Mouse (Mus musculus) mature B cell (primary cell): ENCODE data around the gene Gstp3.
"Not testable (repeated sequence)": the region's sequence is repeated elsewhere in the genome, so short reads cannot be mapped to it uniquely, and the experiment has no call there.

Source experiments
- in situ Hi-C: fragments of 300-500 bp; cut with MboI; formaldehyde crosslinking; loops from 2 replicates; pipeline ENCODE4 v1.14.3; 2019

The Gstp3 gene

DNA sequence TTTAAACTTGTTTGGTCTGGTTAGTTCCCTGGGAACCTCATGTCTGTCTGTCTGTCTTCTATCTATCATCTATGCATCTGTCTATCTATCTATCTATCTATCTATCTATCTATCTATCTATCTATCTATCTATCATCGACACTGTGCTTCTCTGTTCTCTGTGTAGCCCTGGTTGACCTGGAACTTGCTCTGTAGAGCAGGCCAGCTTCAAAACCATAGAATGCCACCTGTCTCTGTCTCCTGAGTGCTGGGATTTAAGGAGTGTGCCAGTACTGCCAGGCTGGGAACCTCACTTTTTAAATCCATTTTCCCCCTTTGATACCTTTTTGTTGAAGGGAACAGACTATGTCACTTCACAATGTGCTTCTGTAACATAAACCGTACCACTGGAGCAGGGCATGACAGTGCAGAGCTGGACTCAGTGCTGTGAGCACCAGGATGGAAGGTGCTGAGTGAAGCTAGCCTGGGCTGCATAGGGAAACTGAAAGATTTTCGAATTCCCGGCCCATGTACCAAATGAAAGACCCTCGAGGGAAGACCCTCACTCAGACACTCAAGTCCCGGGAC, 1.6 kb upstream of the Gstp3 start:
- in situ Hi-C loops, result no loop called here

DNA sequence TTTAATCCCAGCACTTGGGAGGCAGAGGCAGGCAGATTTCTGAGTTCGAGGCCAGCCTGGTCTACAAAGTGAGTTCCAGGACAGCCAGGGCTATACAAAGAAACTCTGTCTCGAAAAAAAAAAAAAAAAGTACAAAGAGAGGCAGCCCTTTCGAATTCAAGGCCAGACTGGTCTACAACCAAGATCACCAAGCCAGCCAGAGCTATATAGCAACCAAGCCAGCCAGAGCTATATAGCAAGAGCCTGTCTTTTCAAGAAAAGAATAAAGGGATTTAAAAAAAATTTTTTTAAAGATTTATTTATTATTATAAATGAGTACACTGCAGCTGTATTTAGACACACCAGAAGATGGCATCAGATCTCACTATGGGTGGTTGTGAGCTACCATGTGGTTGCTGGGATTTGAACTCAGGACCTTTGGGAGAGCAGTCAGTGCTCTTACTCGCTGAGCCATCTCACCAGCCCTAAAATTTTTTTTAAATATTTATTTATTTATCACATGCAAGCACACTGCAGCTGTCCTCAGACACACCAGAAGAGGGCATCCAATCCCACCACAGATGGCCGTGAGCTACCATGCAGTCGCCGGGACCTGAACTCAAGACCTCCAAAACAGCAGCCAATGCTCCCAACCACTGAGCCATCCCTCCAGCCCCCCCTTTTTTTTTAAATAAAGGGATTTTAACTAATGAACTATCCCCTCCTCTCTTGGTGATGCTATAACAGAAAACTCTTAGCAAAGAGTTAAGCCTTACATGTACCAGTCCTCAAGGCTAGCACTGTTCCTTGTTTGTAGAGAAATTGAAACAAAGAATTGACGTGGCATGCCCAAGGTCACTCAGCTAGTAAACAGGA, 902 bp upstream of the Gstp3 start:
- in situ Hi-C loops, result not testable (repeated sequence)

DNA sequence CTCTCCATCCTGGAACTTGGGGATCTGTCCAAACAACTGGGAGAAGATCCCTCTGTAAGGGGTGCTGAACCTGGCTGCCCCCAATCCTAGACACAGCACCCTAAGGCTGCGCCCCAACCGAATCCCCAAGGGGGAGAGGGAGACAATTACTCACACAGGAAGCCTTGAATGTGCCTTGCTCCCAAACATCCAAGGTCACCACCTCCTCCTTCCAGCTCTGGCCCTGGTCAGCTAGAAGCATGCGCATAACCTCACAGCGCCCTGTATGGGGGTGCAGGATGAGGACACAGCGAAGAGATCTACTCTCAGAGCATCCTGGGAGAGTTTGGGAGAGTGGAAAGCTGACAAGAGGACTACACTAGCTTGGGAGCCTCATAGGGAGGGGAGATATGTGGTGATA, 788 bp downstream of the Gstp3 start:
- in situ Hi-C loops, result no loop called here

DNA sequence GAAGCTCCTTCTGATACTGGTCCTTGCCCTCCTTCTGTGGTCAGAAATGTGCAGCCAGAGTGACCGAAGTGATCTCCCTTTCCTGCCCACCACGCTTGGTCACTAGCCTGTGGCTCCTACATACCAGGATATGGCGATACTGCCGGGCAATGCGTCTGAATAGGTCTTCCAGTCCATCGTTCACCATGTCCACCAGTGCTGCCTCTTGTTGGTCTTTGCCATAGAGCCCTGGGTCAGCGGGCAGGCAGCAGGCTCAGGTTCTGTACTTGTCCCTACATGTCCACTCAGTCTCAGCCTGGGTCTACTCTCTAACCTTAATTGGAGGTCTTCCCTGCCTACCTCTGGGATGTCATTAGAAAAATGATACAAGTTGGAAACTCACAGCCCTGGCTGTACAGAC, 1.4 kb downstream of the Gstp3 start:
- in situ Hi-C loops, result no loop called here

DNA sequence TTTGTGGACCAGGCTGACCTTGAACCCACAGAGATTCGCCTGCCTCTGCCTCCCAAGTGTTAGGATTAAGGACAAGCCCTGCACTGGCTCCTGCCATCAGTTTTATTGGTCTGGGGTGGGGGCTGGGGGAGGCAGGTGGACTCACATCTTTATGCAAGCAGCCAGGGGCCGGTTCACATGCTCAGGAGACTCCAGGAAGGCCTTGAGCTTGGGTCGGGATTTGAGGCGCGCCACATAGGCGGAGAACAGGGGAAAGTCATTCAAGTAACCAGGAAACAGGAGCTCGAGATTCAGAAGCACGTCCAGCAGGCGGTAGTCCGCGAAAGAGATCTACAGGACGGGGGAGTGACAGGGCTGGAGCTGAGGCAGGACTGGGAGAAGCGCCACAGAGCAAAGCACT, 2.0 kb downstream of the Gstp3 start:
- in situ Hi-C loops, result no loop called here

DNA sequence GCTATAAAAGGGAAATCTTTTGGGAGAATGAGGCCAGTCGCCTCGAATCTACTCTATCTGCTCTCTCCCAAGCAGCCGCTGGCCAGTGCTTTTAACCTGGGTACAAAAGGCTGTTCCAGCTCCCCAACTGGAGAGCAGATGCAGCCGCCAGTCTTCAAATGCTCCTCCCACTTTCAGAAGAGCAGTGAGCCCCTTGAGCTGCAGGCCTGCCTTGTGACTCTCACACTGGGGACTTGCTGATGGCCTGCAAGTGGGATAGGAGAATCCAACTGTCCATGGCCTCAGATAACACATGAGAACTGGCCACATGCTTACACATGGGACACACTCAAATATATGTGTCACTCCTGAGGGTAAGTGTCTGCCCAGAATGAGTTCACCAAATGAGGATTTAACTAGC, 2.6 kb downstream of the Gstp3 start:
- in situ Hi-C loops, result no loop called here

DNA sequence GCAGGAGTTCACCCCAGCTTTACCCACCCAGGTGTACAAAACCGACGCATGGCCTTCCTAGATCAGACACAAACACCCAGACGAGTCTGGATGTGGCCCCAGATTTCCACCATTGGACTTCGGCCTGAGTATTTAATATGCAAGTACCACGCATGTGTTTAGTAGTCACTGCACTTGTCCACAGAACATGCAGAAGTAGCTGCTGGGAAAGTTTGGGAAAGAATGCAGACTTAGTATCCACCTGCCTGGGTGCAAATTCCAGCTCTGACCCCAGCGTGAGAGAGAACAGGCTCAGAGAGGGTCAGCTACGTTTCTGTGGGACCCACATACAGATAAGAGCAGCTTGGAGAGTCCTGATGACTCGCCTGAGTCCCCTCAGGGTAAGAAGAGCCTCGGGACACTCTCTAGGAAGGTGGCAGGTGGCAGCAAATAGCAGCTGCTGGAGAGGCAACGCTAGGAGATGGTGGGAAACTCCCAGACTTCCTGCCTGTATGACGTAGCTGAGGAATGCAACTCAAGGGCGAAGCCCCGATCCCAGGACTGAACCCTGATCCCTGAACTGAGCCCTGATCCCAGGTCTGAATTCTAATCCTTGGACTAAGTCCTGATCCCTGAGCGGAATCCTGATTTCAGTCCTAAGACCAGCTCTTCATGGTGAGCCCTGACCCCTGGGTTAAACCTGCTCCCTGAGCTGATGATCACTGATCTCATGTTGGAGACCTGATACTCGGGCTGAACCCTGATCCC, 3.2 kb downstream of the Gstp3 start:
- in situ Hi-C loops, result no loop called here

DNA sequence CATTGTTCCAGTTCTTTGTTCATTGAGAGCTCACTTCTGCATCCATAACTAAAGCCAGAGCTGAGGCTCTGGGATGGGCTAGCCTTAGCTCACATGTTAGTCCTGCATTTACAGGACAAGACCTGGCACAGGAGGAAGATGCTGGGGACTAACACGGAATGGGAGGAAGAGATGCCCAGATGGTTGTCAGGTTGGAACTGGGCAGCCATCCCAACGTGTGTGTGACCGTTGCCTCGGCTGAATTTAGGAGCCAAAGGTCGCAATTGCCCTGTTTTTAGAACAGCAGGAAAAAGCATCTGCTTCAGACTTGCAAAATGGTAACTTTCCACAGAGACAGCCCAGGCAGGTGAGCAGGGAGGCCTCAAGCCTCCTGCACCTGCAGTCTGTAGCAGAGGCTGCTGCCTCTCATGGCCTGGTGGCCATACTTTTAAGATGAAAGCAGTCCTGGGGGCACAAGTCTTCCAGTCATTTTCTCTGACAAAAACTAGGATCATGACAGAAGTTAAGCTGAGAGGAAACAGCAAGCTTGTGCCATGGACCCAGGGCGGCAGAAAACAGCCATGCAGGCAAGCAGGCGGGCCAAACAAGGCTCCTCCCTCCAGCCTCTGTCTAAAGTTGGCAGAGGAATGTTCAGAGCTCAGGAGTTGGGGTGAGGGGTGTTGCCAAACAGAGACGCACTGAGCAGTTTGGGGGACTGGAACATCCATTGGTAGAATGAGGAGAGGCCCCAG, 4.0 kb downstream of the Gstp3 start:
- in situ Hi-C loops, result no loop called here

DNA sequence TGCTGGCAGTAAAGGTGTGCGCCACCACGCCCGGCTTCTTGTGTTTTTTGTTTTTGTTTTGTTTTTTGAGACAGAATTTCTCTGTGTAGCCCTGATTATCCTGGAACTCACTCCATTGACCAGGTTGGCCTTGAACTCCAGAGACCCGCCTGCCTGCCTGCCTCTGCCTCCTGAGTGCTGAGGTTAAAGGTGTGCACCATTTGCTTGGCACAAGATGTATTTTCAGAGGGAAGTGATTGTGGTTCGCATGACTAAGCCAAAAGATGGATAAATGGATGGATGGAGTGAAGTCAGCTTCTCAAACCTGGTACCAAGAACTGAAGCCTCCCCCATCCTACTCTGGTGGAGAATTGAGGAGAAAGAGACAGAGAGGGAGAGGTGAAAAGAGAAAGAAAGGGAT, 4.8 kb downstream of the Gstp3 start:
- in situ Hi-C loops, result no loop called here

DNA sequence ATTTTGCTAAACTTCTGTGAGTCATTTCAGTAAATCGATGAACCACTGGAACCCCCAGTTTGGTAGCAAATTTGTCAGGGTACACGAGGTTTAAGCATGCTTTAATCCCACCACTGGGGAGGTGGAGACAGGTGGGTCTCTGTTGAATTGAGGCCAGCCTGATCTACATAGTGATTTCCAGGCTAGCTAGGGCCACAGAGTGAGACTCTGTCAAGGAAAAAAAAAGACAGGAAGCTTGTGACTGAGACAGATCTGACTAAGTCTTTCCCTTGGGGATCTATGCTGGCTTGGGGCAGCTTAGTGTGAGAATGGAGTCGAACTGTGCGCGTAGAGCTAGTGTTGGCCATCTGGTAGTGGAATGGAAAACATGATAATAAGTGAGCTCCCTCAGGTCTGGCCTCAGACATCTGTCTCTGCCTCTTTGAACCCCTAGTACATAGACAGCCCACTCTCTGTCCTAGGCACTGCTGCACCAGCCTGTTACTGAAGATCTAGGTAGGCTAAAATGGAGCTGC, 6.8 kb downstream of the Gstp3 start:
- in situ Hi-C loops, result no loop called here

DNA sequence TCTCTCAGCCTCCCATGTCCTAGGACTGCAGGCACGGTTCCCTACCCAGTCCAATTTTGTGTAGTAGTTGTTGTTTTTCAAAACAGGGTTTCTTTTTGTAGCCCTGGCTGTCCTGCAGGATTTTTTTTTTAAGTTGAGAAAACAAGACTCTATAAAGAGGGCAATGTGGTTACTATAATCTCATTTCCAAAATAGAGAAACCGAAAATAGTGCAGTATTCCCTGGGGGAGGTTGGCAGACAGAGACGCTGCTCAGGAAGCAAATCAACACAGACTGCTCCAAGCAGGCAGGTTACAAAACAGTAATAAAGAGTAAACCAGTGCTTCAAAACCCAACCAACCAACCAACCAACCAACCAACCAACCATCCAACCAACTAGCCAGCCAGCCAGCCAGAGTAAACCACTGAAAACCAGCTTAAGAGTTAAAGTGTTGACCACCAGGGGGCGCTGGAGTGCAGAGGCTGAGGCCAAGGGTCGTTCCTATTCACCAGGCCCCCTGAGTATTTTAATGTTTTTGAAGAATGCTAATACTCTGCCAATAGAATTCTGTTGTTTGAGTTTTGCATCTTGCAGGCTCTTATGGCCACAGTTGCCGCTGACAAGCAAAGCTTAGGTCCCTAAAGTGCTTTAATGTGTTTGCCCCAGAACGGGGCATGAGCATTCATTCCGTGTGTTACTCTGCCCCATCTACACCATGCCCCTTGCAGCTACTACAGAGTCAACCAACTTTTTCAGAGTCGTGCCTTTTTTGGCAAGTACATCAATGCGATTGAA, 7.4 kb downstream of the Gstp3 start:
- in situ Hi-C loops, result no loop called here

DNA sequence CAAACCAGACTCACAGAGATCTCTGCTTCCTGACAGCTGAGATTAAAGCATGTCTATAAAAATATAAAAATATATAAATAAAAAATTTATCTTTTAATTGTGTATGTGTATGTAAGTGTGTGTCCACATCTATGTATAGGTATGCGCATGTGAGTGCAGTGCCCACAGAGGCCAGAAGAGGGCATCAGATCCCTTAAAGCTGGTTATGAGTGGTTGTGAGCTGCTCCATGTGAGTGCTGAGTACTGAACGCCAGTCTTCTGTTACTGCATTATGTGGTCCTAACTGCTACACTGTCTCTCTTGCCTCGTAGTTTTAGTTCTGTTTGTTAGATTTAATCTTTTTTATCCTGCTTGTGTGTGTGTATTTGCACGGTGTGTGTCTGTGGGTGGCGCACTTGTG, 8.4 kb downstream of the Gstp3 start:
- in situ Hi-C loops, result no loop called here

DNA sequence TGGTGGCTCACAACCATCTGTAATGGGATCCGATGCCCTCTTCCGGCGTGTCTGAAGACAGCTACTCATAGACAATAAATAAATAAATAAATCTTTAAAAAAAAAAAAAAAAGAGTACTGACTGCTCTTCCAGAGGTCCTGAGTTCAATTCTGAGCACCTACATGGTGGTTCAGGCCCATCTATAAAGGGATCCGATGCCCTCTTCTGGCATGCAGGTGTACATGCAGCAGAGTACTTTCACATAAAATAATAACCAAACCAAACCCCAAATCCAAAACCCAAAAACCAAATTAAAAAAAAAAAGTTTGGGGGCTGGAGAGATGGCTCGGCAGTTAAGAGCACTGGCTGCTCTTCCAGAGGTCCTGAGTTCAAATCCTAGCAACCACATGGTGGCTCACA, 10.3 kb downstream of the Gstp3 start:
- in situ Hi-C loops, result not testable (repeated sequence)

DNA sequence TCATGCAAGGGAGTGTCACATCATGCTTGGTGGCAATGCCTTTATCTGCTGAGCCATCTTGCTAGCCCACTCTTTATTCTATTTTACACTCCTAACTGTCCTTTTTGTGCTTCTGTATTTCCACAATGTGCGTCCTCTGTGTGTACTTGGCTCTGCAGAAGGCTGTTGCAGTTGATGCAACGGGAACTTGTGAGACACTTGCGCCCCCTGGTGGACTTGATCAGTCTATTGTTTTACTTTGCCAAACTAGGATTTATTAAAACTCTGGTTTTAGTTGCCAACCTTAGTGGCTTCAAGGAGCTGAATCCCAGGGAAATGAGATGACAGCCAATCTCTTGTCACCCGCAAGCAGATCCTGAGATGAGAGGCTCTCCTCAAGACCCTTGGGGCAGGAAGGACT, 11.5 kb downstream of the Gstp3 start:
- in situ Hi-C loops, result no loop called here

DNA sequence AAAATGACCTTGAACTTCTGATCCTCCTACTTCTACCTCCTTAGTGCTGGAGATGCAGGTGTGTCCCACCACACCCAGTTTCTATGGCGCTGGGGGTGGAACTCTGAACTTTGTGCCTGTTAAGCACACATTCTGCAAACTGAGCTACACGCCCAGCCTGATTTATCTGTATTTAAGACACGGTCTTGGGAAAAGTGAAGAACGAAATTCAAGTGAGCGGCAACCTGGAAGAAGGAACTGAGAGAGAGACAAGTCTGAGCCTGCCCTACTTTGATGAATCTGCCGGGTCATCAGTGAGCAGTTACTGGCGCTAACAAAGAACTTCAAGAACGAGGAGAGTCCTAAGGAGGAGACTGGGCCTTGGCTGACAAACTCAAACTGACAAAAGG, 12.5 kb downstream of the Gstp3 start:
- in situ Hi-C loops, result no loop called here

DNA sequence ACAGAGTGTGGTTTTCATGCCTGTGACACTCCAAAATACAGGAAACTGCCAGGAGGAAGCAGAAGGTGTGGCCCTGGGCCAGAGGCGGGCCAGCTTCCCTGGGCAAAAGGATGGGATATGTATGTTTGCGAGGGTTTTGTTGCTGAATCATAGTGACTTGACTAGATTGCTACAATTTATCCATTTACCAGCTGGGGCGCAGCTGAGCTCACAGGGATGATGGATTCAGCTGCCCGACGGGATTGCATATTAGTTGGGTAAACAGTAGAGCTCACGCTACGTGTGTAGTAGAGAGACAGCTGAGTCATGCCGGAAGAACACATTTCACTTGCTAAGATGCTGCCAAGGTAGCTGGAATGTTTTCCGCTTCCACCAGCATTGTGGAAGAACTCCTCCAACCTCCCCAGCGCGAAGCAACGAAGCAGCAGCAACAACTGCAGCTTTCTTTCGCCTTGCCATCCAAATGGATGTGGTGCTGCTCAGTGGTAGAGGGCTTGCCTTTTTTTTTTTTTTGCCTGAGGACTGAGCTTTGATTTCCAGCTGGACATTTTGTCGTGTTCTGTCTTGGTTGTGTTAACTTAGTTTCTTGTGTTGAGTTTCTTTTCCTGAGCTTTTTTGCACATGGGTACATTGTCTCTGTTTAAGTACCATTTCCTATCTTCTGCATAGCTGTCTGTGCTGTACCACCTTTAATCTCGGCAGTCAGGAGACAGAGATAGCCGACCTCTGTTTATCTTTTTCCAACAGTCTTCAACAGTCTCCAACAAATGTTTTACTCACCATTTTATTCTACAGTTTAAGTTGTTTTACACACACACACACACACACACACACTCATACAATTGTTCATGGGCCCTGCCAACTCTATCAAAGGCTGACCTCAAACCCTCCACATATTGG, 13.2 kb downstream of the Gstp3 start, which contains the start of gene Gstp2:
TSS of gene Gstp2 (minus strand) at position 58 of the 900 bp plus-strand sequence.
- in situ Hi-C loops, result no loop called here

DNA sequence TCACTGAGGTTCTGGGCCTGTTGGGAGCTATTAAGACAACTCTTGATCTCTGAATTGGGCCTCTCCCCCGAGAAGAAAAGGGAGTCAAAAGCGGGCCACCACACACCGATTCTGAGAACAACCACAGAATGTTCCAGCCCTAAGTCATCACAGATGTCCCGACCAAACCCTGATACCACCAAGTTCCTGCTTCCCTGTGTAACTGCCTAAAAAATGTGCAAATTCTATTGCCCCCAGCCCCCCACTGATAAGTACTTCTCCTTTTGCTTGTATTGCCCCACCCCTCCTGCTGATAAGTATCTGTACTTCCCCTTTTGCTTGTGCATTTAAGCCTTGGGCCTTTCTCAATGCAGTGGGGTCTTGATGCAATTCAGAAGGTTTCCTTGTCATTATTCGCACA, 15.3 kb downstream of the Gstp3 start:
- in situ Hi-C loops, result not testable (repeated sequence)

DNA sequence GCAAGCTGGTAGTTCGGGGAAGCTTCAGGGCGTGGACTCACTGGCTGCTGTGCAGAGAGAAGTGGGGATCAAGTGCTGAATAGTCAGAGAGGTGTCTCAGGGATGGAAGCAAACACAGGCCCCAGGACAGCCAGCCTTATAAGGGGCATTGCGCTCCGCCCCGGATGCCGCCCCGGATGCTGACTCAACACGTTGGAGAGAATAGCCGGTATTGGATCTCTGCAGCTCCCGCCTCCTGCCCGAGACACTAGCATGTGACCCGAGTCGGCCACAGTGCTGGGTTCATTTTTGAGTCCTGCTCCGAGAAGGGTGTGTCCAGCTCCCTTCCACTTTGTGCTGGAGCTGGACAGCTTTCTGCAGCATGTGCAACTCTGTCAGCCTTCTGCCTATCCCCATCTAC, 17.2 kb downstream of the Gstp3 start:
- in situ Hi-C loops, result no loop called here

DNA sequence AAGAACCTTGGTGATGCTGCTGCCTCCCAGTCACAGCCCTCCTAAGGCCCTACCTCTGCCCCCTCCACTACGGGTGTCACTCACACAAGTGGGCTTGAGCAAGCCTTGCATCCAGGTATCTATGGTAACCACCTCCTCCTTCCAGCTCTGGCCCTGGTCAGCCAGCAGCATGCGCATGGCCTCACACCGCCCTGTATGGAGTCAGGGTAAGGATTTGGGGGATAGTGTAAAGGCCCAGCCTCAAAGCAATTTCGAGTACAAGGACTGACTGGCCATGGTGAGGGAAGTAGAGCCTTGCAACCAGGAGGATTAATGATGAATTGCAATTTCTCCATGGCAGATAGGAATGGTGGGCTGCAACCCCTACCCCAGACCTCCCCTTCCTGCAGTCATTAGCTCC, 17.9 kb downstream of the Gstp3 start:
- in situ Hi-C loops, result not testable (repeated sequence)

DNA sequence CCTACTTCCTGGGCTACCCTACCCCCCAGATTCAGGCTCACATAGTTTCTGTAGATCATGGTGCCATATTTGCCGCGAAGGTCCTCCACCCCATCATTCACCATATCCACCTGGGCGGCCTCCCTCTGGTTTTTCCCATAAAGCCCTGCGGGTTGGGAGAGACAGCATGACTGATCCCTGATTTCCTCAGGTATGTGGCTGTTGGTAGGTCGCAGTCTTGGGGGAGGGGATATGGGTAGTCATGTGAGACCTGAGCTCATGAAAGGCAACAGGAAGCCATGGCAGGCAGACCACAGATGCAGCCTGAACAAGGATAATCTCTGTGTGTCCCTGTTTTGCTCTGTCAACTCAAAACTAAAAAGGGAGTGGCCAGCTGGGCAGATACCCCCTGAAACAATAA, 18.4 kb downstream of the Gstp3 start:
- in situ Hi-C loops, result not testable (repeated sequence)
